Mouse (Mus musculus) brain, embryonic 14.5 days (tissue): ENCODE data around the gene S100a11. TPM values are rescaled to one million over a fixed set of nuclear protein-coding genes. Genes with fewer than 3 reads are reported as not detected.
A peak's percentile ranks its signal among the peaks of the same experiment; 100 is the strongest.
"Not testable (repeated sequence)": the region's sequence is repeated elsewhere in the genome, so short reads cannot be mapped to it uniquely, and the experiment has no call there.

Source experiments
- DNase-seq: peaks from one replicate; pipeline ENCODE4 v3.0.0-alpha.2; 2011; ENCODE audit warnings: low read depth
- CTCF ChIP-seq: fragments of 200-500 bp; IDR thresholded peaks from 2 replicates; pipeline ENCODE4 v1.5.1; 2012; ENCODE audit warnings: inconsistent platforms, mild to moderate bottlenecking, moderate library complexity, borderline replicate concordance; ENCODE audit not compliant: insufficient read depth, insufficient read length; ENCODE audit errors: extremely low read depth
- POLR2A ChIP-seq: fragments of 200-500 bp; IDR thresholded peaks from 2 replicates; pipeline ENCODE4 v1.6.1; 2012; ENCODE audit warnings: mild to moderate bottlenecking, inconsistent platforms, borderline replicate concordance; ENCODE audit not compliant: poor library complexity, insufficient read depth, insufficient read length, severe bottlenecking; ENCODE audit errors: extremely low read depth
- polyA plus RNA-seq: library from polyadenylated mRNA; depleted of rRNA; stranded (reverse); fragments of >200 nt; gene quantifications from 2 replicates; pipeline ENCODE4 v1.2.3, GENCODE M21; 2012; rRNA removed

S100a11 gene
- polyA plus RNA-seq = 49.1 and 111 TPM in 2 replicates

- TF ChIP-seq CTCF (no peak), POLR2A (0 out of 2 replicates have a peak, but pooled peaks have one; percentile 14)
- peak; percentile 59 for DNase-seq
Observed at GRCm38 (mm10) chr3:93520330-93521193, at the start of gene S100a11. TSS of gene S100a11 (plus strand) at chr3:93520488.

DNA sequence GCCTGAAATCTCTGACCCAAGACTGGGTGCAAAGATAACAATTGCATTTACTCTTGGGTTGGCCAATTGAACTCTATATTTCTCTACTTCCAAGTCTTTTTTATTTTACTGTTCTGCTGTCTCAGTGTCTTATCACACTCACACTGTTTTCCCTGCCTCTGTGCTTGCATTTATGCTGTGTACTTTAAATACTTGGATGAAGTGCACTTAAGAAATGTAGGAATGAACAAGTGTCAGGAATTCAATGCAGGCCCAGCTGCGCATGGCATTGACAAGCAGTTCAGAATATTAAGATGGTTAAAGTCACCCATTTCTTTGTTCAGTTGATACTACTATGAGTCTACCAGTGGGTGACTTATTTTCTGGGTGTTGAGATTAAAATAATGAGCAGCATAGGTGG, 40.2 kb upstream of the S100a11 start:
- no peak for TF ChIP-seq POLR2A
- TF ChIP-seq CTCF = no peak

GRCm38 (mm10) chr3:93481982-93482616, 38.2 kb upstream of the S100a11 start:
- DNase-seq = no peak
- TF ChIP-seq CTCF = no peak
- no peak for TF ChIP-seq POLR2A

More for the DNA sequence above, 40.2 kb upstream of the S100a11 start:
- no peak for DNase-seq

DNA sequence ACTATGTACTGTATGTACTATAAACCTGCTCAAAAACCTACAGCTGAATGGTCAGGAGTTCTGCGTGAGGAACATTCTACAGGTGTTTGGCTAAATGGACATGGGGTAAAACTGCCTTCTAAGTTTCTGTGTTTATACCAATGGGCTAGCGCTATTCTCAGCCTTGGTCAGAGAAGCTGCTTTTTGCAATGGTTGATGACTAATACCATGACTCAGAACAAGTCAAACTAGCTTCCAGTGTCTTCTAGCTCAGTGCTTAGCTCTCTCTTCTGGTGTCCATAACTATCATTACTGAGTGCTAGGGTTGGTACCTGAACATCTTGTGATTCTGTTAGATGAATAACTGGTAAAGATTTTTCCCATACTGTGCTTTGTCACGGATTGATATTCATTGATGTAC, 34.7 kb upstream of the S100a11 start:
- no peak for TF ChIP-seq POLR2A
- no peak for TF ChIP-seq CTCF
- DNase-seq = no peak

DNA sequence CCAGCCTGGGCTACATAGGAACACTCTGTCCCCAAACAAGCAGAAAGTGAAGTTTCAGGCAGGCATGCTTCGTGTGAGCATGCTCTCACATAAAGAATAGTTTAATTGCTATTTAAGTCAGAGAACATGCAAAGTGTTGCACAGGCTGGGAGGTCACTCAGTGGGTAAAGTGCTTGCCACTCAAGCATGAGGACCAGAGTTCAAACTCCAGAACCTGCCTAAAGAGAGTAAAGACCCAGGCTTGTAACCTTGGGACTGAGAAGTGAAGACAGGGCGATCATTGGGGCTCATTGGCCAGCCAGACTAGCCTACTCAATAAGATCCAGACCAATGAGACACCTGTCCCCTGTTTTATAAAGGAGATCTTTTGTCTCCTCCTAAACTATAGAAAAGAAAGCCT, 31.7 kb upstream of the S100a11 start:
- no peak for TF ChIP-seq POLR2A
- TF ChIP-seq CTCF = no peak
- DNase-seq = no peak

- DNase-seq = no peak
- no peak for TF ChIP-seq CTCF
- no peak for TF ChIP-seq POLR2A
Observed at GRCm38 (mm10) chr3:93492176-93492575, 28.1 kb upstream of the S100a11 start.

DNA sequence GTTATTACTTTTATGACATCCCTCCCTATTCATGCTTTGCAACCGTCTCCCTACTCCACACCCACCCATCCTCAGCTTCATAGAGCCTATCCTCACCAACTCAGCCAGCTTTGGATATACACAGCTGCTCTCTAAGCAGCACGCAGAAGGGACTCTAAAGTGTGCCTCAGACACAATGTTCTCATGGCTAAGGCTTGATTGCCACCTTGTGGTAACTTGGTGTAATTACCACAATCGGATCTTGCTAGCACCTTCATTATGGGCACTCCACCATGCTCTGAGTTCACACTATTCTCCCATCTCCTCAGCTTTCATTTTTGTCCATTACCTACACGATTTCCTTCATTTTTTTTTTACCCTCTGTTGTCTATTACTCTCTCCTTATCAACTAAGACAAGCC, 26.3 kb upstream of the S100a11 start:
- peak; percentile 91 for DNase-seq
- TF ChIP-seq CTCF (peak; percentile 77; the same call in 1 of the 2 replicates), POLR2A (no peak)

DNA sequence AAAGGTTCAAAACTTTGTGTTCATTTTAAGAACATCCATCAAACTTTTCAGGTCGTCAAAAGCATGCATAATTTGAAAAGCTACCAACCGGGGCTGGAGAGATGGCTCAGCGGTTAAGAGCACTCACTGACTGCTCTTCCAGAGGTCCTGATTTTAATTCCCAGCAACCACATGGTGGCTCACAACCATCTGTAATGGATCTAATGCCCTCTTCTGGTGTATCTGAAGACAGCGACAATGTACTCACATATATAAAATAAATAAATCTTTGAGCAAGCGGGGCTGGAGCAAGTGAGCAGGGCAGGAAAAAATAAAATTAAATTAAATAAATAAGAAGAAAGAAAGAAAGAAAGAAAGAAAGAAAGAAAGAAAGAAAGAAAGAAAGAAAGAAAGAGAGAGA, 25.5 kb upstream of the S100a11 start:
- DNase-seq = not testable (repeated sequence)

GRCm38 (mm10) chr3:93497131-93497530, 23.2 kb upstream of the S100a11 start:
- TF ChIP-seq CTCF (no peak), POLR2A (no peak)
- DNase-seq = no peak

DNA sequence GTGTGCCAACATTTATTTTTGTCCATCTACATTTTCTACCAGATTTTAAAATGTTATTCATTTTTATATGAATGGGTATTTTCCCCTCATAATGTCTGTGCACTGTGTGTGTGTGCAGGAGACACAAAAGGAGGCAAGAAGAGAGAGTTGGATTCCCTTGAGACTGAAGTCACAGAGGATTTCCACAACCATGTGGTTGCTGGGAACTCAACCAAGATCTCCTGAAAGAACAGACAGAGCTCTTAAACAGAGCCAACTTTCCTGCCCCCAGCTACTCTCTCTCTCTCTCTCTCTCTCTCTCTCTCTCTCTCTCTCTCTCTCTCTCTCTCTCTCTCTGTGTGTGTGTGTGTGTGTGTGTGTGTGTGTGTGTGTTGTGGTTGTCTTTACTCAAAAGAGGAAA, 21.2 kb upstream of the S100a11 start:
- no peak for TF ChIP-seq POLR2A
- TF ChIP-seq CTCF = no peak
- DNase-seq = no peak

GRCm38 (mm10) chr3:93504536-93505189, 15.6 kb upstream of the S100a11 start:
- peak; percentile 25 for DNase-seq
- TF ChIP-seq POLR2A (no peak), CTCF (no peak)

- no peak for DNase-seq
- no peak for TF ChIP-seq POLR2A
- no peak for TF ChIP-seq CTCF
Observed at GRCm38 (mm10) chr3:93505960-93506863, 14.1 kb upstream of the S100a11 start.
